Mouse (Mus musculus): ENCODE results near the gene Spsb3. TPM values are rescaled to one million over a fixed set of nuclear protein-coding genes. Genes with fewer than 3 reads are reported as not detected.

Spsb3 gene
- polyA plus RNA-seq, 1 experiment, result 161 TPM

DNA sequence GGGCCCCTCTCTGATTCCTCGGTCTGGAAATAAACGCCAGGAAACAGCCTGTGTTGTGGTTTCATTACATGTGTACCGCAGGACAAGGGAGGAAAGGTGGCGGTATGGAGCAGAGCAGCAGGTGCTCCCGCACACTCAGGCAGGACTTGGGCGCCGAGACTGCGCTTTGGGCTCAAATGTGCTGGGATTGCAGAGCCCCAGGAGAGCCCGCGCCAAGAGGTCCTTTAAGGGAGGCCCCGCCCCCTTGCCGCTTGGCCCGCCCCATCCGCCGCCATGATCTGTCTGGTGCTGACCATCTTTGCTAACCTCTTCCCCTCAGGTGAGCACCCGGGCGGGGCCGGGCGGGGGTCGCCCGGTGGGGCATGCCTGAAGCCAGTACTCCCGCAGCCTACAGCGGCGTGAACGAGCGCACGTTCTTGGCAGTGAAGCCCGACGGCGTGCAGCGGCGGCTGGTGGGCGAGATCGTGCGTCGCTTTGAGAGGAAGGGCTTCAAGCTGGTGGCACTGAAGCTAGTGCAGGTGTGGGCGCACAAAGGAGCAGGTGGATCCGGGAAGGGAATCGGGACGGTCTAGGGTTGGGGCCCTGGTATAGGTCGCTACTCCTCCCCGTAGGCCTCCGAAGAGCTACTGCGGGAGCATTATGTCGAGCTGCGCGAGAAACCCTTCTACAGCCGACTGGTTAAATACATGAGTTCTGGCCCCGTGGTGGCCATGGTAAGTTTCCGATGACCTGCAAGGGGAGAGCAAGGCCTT lies 10.0 kb downstream of the Spsb3 start, which contains the start of gene Nme3:
Gene Nme3, plus strand, starts transcription at position 260 of the 752 bp plus-strand sequence.
- Histone ChIP-seq H3K27ac (ENCODE audit: control insufficient read depth, insufficient read depth, low read depth, low read length) (peak within 1 kb of the TSS; percentile 41), H3K4me3 (ENCODE audit: control insufficient read depth, low read depth, low read length) (peak within 1 kb of the TSS; percentile 91), H3K36me3 (ENCODE audit: control insufficient read depth, insufficient read depth, low read length) (no peaks in the 10 kb centered on the region; the same call in 1 of the 2 replicates), H3K4me1 (ENCODE audit: control insufficient read depth, insufficient read depth, low read length) (peaks cover 20% of the 10 kb centered on the region), H3K27me3 (ENCODE audit: control insufficient read depth, insufficient read depth, low read length) (no peaks in the 10 kb centered on the region)
- no peak; the same call in 1 of the 2 replicates for TF ChIP-seq CTCF (IDR thresholded peaks at IDR 0.05; ENCODE audit: control insufficient read depth, insufficient read depth, insufficient replicate concordance, low read depth, low read length)
- TF ChIP-seq POLR2A (IDR thresholded peaks at IDR 0.05; ENCODE audit: control insufficient read depth, low read depth, low read length), result 0 out of 2 replicates have a peak, but pooled peaks have one; percentile 28

DNA sequence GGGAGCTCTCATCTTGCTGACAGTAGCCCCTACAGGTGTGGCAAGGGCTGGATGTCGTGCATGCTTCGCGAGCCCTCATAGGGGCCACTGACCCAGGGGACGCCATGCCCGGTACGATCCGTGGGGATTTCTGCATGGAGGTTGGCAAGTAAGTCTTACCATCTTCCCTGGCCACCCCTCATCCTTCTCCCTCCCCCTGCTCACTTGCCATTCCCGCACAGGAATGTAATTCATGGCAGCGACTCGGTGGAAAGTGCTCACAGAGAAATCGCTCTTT lies 10.5 kb downstream of the Spsb3 start:
- Histone ChIP-seq H3K36me3 (ENCODE audit: control insufficient read depth, insufficient read depth, low read length) (no peaks in the 10 kb centered on the region; the same call in 1 of the 2 replicates), H3K4me1 (ENCODE audit: control insufficient read depth, insufficient read depth, low read length) (peaks cover 20% of the 10 kb centered on the region), H3K27me3 (ENCODE audit: control insufficient read depth, insufficient read depth, low read length) (no peaks in the 10 kb centered on the region), H3K27ac (ENCODE audit: control insufficient read depth, insufficient read depth, low read depth, low read length) (peak overlapping the region; percentile 15; the same call in 1 of the 2 replicates), H3K4me3 (ENCODE audit: control insufficient read depth, low read depth, low read length) (peak overlapping the region; percentile 91)
- TF ChIP-seq CTCF (IDR thresholded peaks at IDR 0.05; ENCODE audit: control insufficient read depth, insufficient read depth, insufficient replicate concordance, low read depth, low read length), result no peak
- TF ChIP-seq POLR2A (IDR thresholded peaks at IDR 0.05; ENCODE audit: control insufficient read depth, low read depth, low read length), result no peak

DNA sequence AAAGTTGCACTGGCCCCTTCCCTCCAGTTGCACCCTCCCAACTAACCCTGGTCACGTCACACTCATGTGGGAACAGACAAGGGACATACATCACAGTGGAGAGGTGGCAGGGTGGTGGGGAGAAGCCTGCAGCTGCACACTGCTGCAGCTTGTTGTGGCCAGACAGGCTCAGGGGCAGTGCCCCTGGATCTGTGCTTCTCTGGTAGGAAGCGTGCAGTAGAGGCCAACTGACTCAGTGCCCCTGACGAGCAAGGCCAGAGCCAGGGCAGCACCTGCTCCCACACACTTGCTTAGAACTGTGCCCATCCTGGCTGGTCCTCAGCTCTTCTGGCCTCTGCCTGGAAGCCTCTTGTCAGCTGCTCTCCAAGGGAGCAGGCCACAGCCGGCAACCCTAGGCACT lies 11.2 kb downstream of the Spsb3 start:
- TF ChIP-seq CTCF (IDR thresholded peaks at IDR 0.05; ENCODE audit: control insufficient read depth, insufficient read depth, insufficient replicate concordance, low read depth, low read length) (no peak), POLR2A (IDR thresholded peaks at IDR 0.05; ENCODE audit: control insufficient read depth, low read depth, low read length) (peak; percentile 58; the same call in 1 of the 2 replicates)
- Histone ChIP-seq H3K27me3 (ENCODE audit: control insufficient read depth, insufficient read depth, low read length) (no peaks in the 10 kb centered on the region), H3K36me3 (ENCODE audit: control insufficient read depth, insufficient read depth, low read length) (no peaks in the 10 kb centered on the region; the same call in 1 of the 2 replicates), H3K4me3 (ENCODE audit: control insufficient read depth, low read depth, low read length) (peak overlapping the region; percentile 22), H3K4me1 (ENCODE audit: control insufficient read depth, insufficient read depth, low read length) (peaks cover 20% of the 10 kb centered on the region), H3K27ac (ENCODE audit: control insufficient read depth, insufficient read depth, low read depth, low read length) (peak overlapping the region; percentile 5; the same call in 1 of the 2 replicates)

DNA sequence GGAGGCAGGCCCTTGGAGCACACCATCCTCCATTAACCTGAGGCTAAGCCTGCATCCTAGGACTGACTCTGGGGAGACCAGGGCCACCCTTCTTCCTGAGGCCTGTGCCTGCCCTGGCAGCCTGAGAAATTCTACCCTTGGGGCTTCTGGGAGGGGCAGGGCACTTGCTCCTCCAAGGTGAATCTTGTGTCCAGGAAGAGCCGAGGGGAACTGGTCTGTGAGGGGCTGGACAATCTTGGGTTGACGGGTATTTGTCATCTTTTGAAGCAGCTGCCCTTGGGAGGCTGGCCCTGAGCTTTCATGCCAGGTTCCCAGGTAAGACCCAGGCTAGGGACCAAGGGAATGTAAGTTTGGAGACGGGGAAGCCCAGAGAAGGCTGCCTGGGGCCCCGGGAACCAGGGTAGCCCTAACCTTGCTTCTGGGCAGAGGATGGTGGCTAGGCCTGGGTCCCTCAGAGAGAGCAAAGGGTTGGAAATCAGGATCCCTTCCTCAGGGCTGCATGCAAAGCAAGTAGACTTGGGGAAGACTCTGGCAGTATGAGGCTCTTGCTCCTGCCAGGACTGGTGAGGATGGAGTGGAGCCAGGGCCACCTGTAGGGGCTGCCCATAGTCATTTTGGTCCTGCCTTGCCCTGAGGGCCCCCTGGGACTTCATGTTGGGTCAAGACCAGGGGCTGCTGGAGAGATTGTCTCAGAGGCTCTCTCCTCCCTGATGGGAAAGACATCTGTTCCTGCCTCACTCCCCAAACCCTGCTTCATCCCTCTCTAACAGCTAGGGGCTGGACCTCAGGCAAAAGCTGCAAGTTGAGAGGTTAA lies 11.8 kb downstream of the Spsb3 start:
- Histone ChIP-seq H3K4me3 (ENCODE audit: control insufficient read depth, low read depth, low read length) (peak overlapping the region; percentile 22), H3K27me3 (ENCODE audit: control insufficient read depth, insufficient read depth, low read length) (no peaks in the 10 kb centered on the region), H3K4me1 (ENCODE audit: control insufficient read depth, insufficient read depth, low read length) (peaks cover 20% of the 10 kb centered on the region)

DNA sequence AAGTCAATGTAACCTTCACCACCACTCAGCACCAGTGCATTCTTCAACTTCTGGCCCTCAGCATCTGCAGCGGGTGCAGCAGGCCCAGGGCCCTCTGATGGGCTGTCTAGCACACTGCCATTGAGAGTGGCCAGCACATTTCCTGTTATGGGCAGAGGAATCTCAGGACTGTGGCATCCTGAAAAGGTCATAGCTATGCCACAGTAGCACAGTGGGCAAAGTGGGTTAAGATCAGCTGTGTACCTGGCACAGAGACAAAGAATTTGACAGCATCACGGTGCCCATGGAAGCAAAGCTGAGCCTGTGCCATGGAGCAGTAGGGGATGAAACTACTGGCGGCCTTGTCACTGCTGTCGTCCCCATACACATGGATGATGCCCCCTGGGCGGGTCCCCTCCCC lies 12.7 kb downstream of the Spsb3 start:
- H3K27me3 ChIP-seq (ENCODE audit: control insufficient read depth, insufficient read depth, low read length), result no peaks in the 10 kb centered on the region
- no peak overlapping the region for H3K4me3 ChIP-seq (ENCODE audit: control insufficient read depth, low read depth, low read length)
- TF ChIP-seq POLR2A (IDR thresholded peaks at IDR 0.05; ENCODE audit: control insufficient read depth, low read depth, low read length) (no peak), CTCF (IDR thresholded peaks at IDR 0.05; ENCODE audit: control insufficient read depth, insufficient read depth, insufficient replicate concordance, low read depth, low read length) (no peak)
- peaks cover 18% of the 10 kb centered on the region for H3K4me1 ChIP-seq (ENCODE audit: control insufficient read depth, insufficient read depth, low read length)
- H3K27ac ChIP-seq (ENCODE audit: control insufficient read depth, insufficient read depth, low read depth, low read length), result no peak overlapping the region
- no peaks in the 10 kb centered on the region; the same call in none of the 2 replicates for H3K36me3 ChIP-seq (ENCODE audit: control insufficient read depth, insufficient read depth, low read length)

More for the DNA sequence above, 11.8 kb downstream of the Spsb3 start:
- TF ChIP-seq CTCF (IDR thresholded peaks at IDR 0.05; ENCODE audit: control insufficient read depth, insufficient read depth, insufficient replicate concordance, low read depth, low read length) (no peak), POLR2A (IDR thresholded peaks at IDR 0.05; ENCODE audit: control insufficient read depth, low read depth, low read length) (no peak)
- no peaks in the 10 kb centered on the region; the same call in none of the 2 replicates for H3K36me3 ChIP-seq (ENCODE audit: control insufficient read depth, insufficient read depth, low read length)
- H3K27ac ChIP-seq (ENCODE audit: control insufficient read depth, insufficient read depth, low read depth, low read length), result peak overlapping the region; percentile 5; the same call in 1 of the 2 replicates

DNA sequence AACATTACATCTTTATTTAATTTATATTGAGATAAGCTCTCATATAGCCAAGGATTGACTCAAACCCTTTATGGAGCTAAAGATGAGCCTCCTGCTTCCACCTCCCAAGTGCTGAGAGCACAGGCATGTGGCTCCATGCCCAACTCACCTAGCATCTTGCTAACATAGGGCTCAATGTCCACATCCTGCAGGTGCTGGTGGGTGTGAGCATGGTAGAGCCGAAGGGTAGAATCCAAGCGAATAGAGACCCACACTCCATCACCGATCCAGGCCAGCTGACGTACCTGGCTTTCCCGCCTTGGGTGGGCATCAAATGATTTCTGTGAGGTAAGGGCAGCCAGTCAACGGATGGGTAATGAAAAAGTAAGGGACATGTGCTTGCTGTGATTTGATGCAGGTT lies 13.6 kb downstream of the Spsb3 start:
- TF ChIP-seq POLR2A (IDR thresholded peaks at IDR 0.05; ENCODE audit: control insufficient read depth, low read depth, low read length) (no peak), CTCF (IDR thresholded peaks at IDR 0.05; ENCODE audit: control insufficient read depth, insufficient read depth, insufficient replicate concordance, low read depth, low read length) (no peak)
- no peak overlapping the region for H3K27ac ChIP-seq (ENCODE audit: control insufficient read depth, insufficient read depth, low read depth, low read length)
- peaks cover 15% of the 10 kb centered on the region for H3K4me1 ChIP-seq (ENCODE audit: control insufficient read depth, insufficient read depth, low read length)
- H3K4me3 ChIP-seq (ENCODE audit: control insufficient read depth, low read depth, low read length), result no peak overlapping the region
- H3K27me3 ChIP-seq (ENCODE audit: control insufficient read depth, insufficient read depth, low read length), result no peaks in the 10 kb centered on the region
- peaks cover 3% of the 10 kb centered on the region for H3K36me3 ChIP-seq (ENCODE audit: control insufficient read depth, insufficient read depth, low read length)

DNA sequence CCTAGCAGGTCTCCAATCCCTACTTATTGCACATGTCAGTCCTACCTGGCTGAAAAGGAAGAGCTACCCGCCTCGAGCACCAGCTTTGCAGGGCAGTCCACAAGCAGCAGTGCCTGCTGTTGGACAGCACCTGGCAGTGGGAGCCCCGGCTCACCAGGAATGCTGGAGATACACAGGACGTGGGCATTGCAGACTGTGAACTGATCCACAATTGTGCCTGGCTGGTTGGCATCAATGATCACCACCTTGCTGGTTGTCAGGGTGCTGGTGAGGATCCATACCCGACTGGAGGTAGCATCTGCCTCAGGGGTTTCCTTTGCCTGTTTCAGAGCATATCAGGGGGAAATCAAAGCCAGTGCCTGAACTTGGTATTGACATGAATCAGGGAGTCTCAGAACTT lies 15.7 kb downstream of the Spsb3 start:
- H3K27me3 ChIP-seq (ENCODE audit: control insufficient read depth, insufficient read depth, low read length), result no peaks in the 10 kb centered on the region
- peaks cover 5% of the 10 kb centered on the region for H3K36me3 ChIP-seq (ENCODE audit: control insufficient read depth, insufficient read depth, low read length)
- no peak overlapping the region for H3K4me3 ChIP-seq (ENCODE audit: control insufficient read depth, low read depth, low read length)
- TF ChIP-seq POLR2A (IDR thresholded peaks at IDR 0.05; ENCODE audit: control insufficient read depth, low read depth, low read length) (no peak), CTCF (IDR thresholded peaks at IDR 0.05; ENCODE audit: control insufficient read depth, insufficient read depth, insufficient replicate concordance, low read depth, low read length) (no peak)
- no peak overlapping the region for H3K27ac ChIP-seq (ENCODE audit: control insufficient read depth, insufficient read depth, low read depth, low read length)
- peaks cover under 1% of the 10 kb centered on the region; the same call in 1 of the 2 replicates for H3K4me1 ChIP-seq (ENCODE audit: control insufficient read depth, insufficient read depth, low read length)

All from testis, adult 2 months (tissue).